Mouse (Mus musculus): Measurements from ENCODE around the gene Gpat3. TPM values are rescaled to one million over a fixed set of nuclear protein-coding genes. Genes with fewer than 3 reads are reported as not detected.

Gene Gpat3
- 4.7 TPM for polyA plus RNA-seq (2012; fragmentation: generic; extraction: Trizol)

- Histone ChIP-seq H3K79me2 (ENCODE audit: control insufficient read depth, insufficient read depth) (no peaks in the 10 kb centered on the region), H3ac (ENCODE audit: control insufficient read depth, insufficient read length) (peak within 1 kb of the TSS; percentile 94), H3K27me3 (ENCODE audit: control insufficient read depth, insufficient read depth, insufficient read length) (no peaks in the 10 kb centered on the region), H3K4me3 (peak within 1 kb of the TSS; percentile 72), H3K4me2 (ENCODE audit: low read depth) (peak within 1 kb of the TSS; percentile 94), H3K36me3 (ENCODE audit: control insufficient read depth, insufficient read depth) (no peaks in the 10 kb centered on the region)
- TF ChIP-seq REST (IDR thresholded peaks at IDR 0.05; ENCODE audit: insufficient read depth, insufficient read length) (no peak), TCF3 (IDR thresholded peaks at IDR 0.05; ENCODE audit: insufficient read length, low read depth) (no peak), POLR2A (IDR thresholded peaks at IDR 0.05; ENCODE audit: insufficient read length, low read depth) (no peak), POLR2AphosphoS2 (IDR thresholded peaks at IDR 0.05; ENCODE audit: insufficient read length, low read depth) (no peak), USF1 (IDR thresholded peaks at IDR 0.05; ENCODE audit: low read depth) (no peak), MYOD1 (IDR thresholded peaks at IDR 0.05; ENCODE audit: control insufficient read depth in 1 of 3, insufficient read length in 2 of 3, low read depth in 2 of 3) (no peak)
Observed at GRCm38 (mm10) chr5:100845485-100845847, at the start of gene Gpat3. TSS of gene Gpat3 (plus strand) at chr5:100845713.

- H3K4me2 ChIP-seq (ENCODE audit: low read depth), result peak within 1 kb of the TSS; percentile 91
- peak within 1 kb of the TSS; percentile 58 for H3K4me3 ChIP-seq
- peak within 1 kb of the TSS; percentile 41 for H3ac ChIP-seq (ENCODE audit: control insufficient read depth, insufficient read length)
- H3K27me3 ChIP-seq (ENCODE audit: control insufficient read depth, insufficient read depth, insufficient read length), result no peaks in the 10 kb centered on the region
- TF ChIP-seq MAX (IDR thresholded peaks at IDR 0.05; ENCODE audit: low read depth), result peak; percentile 27
- peak; percentile 60 for TF ChIP-seq POLR2A (IDR thresholded peaks at IDR 0.05; ENCODE audit: insufficient read length, low read depth)
- TF ChIP-seq CEBPB (IDR thresholded peaks at IDR 0.05; ENCODE audit: insufficient read depth, poor library complexity, severe bottlenecking), result no peak
- TF ChIP-seq SRF (IDR thresholded peaks at IDR 0.05; ENCODE audit: control insufficient read depth, insufficient read length, low read depth), result peak; percentile 31
- TF ChIP-seq REST (IDR thresholded peaks at IDR 0.05; ENCODE audit: insufficient read depth, insufficient read length), result no peak
- TF ChIP-seq TCF3 (IDR thresholded peaks at IDR 0.05; ENCODE audit: insufficient read length, low read depth), result no peak
- peak; percentile 50 for TF ChIP-seq POLR2AphosphoS2 (IDR thresholded peaks at IDR 0.05; ENCODE audit: insufficient read length, low read depth)
- TF ChIP-seq MYOG (IDR thresholded peaks at IDR 0.05; ENCODE audit: control insufficient read depth in 1 of 3, insufficient read depth in 1 of 3, insufficient read length in 2 of 3, low read depth in 2 of 3), result peak in 1 of 3 experiments; percentile 53
- peak; percentile 92 for TF ChIP-seq USF1 (IDR thresholded peaks at IDR 0.05; ENCODE audit: low read depth)
- TF ChIP-seq TCF12 (IDR thresholded peaks at IDR 0.05; ENCODE audit: insufficient read depth, poor library complexity, severe bottlenecking), result no peak
- peak; percentile 79 for TF ChIP-seq E2F4 (IDR thresholded peaks at IDR 0.05; ENCODE audit: insufficient read depth)
- peak in 1 of 3 experiments; percentile 37 for TF ChIP-seq MYOD1 (IDR thresholded peaks at IDR 0.05; ENCODE audit: control insufficient read depth in 1 of 3, insufficient read length in 2 of 3, low read depth in 2 of 3)
- H3K36me3 ChIP-seq (ENCODE audit: control insufficient read depth, insufficient read depth), result peaks cover 7% of the 10 kb centered on the region
- peaks cover 11% of the 10 kb centered on the region for H3K79me2 ChIP-seq (ENCODE audit: control insufficient read depth, insufficient read depth)
Observed at GRCm38 (mm10) chr5:100798165-100798860, 47.2 kb upstream of the Gpat3 start, which contains the start of the genes Helq and Mrps18c. TSS of gene Helq (minus strand) at chr5:100798598. TSS of gene Mrps18c (plus strand) at chr5:100798627.

GRCm38 (mm10) chr5:100818341-100818740 lies 27.2 kb upstream of the Gpat3 start:
- Histone ChIP-seq H3K4me3 (no peak overlapping the region), H3K36me3 (ENCODE audit: control insufficient read depth, insufficient read depth) (peaks cover 6% of the 10 kb centered on the region), H3ac (ENCODE audit: control insufficient read depth, insufficient read length) (no peak overlapping the region), H3K27me3 (ENCODE audit: control insufficient read depth, insufficient read depth, insufficient read length) (no peaks in the 10 kb centered on the region), H3K4me2 (ENCODE audit: low read depth) (peak overlapping the region; percentile 21), H3K79me2 (ENCODE audit: control insufficient read depth, insufficient read depth) (peaks cover 5% of the 10 kb centered on the region)
- TF ChIP-seq SRF (IDR thresholded peaks at IDR 0.05; ENCODE audit: control insufficient read depth, insufficient read length, low read depth) (no peak), MYOD1 (IDR thresholded peaks at IDR 0.05; ENCODE audit: control insufficient read depth in 1 of 3, insufficient read length in 2 of 3, low read depth in 2 of 3) (no peak), MYOG (IDR thresholded peaks at IDR 0.05; ENCODE audit: control insufficient read depth in 1 of 3, insufficient read depth in 1 of 3, insufficient read length in 2 of 3, low read depth in 2 of 3) (no peak), TCF3 (IDR thresholded peaks at IDR 0.05; ENCODE audit: insufficient read length, low read depth) (no peak), CEBPB (IDR thresholded peaks at IDR 0.05; ENCODE audit: insufficient read depth, poor library complexity, severe bottlenecking) (no peak), MAX (IDR thresholded peaks at IDR 0.05; ENCODE audit: low read depth) (no peak), E2F4 (IDR thresholded peaks at IDR 0.05; ENCODE audit: insufficient read depth) (no peak), USF1 (IDR thresholded peaks at IDR 0.05; ENCODE audit: low read depth) (no peak), TCF12 (IDR thresholded peaks at IDR 0.05; ENCODE audit: insufficient read depth, poor library complexity, severe bottlenecking) (no peak), POLR2A (IDR thresholded peaks at IDR 0.05; ENCODE audit: insufficient read length, low read depth) (no peak), POLR2AphosphoS2 (IDR thresholded peaks at IDR 0.05; ENCODE audit: insufficient read length, low read depth) (no peak)

DNA sequence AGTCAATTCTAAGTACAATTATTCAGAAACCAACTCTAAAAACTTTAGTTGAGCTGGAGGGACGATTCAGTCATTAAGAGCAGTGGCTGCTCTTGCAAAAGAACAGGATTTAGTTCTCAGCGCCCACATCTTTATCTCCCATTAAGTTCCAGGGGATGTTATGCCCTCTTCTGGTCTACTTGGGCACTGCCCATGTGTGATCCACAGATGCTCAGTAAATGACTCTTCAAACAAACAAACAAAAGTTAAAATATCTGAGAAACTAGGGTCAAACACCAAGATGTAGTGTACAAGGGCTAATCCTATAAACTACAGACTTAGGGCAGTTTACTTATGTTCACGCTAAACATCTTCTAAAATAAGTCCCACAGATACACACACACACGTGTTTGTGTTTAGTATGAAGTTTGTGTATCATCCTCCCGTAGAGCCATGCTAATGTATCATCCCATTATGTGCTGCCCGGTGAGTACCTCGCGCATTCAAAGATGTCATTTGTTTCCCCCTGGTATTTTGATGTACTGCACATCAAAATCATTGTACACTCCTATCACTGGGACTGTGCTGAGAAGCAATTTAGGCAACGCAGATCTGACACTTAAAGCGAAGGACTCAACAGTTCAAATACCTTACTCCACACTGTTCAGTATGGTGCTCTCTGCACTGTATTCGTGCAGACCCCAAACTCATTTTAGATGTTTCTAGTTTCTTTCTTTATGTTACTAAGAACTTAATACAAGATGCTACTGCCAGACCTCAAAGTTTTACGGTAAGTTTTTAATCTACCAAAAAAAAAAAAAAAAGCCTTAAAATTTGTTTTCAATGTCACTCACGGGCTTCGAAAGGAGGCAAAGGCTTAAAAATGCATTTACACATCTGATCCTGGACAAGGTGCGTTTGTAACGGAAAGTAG lies 25.7 kb upstream of the Gpat3 start:
- Histone ChIP-seq H3ac (ENCODE audit: control insufficient read depth, insufficient read length) (peak overlapping the region; percentile 90), H3K4me2 (ENCODE audit: low read depth) (peak overlapping the region; percentile 72), H3K36me3 (ENCODE audit: control insufficient read depth, insufficient read depth) (no peaks in the 10 kb centered on the region), H3K4me3 (peak overlapping the region; percentile 55), H3K79me2 (ENCODE audit: control insufficient read depth, insufficient read depth) (peaks cover 5% of the 10 kb centered on the region), H3K27me3 (ENCODE audit: control insufficient read depth, insufficient read depth, insufficient read length) (no peaks in the 10 kb centered on the region)
- no peak for TF ChIP-seq E2F4 (IDR thresholded peaks at IDR 0.05; ENCODE audit: insufficient read depth)
- no peak for TF ChIP-seq POLR2A (IDR thresholded peaks at IDR 0.05; ENCODE audit: insufficient read length, low read depth)
- no peak for TF ChIP-seq MAX (IDR thresholded peaks at IDR 0.05; ENCODE audit: low read depth)
- TF ChIP-seq MYOD1 (IDR thresholded peaks at IDR 0.05; ENCODE audit: control insufficient read depth in 1 of 3, insufficient read length in 2 of 3, low read depth in 2 of 3), result no peak
- TF ChIP-seq TCF3 (IDR thresholded peaks at IDR 0.05; ENCODE audit: insufficient read length, low read depth), result no peak
- TF ChIP-seq TCF12 (IDR thresholded peaks at IDR 0.05; ENCODE audit: insufficient read depth, poor library complexity, severe bottlenecking), result no peak
- TF ChIP-seq USF1 (IDR thresholded peaks at IDR 0.05; ENCODE audit: low read depth), result no peak
- TF ChIP-seq CEBPB (IDR thresholded peaks at IDR 0.05; ENCODE audit: insufficient read depth, poor library complexity, severe bottlenecking), result no peak
- no peak for TF ChIP-seq REST (IDR thresholded peaks at IDR 0.05; ENCODE audit: insufficient read depth, insufficient read length)
- no peak for TF ChIP-seq MYOG (IDR thresholded peaks at IDR 0.05; ENCODE audit: control insufficient read depth in 1 of 3, insufficient read depth in 1 of 3, insufficient read length in 2 of 3, low read depth in 2 of 3)
- no peak for TF ChIP-seq POLR2AphosphoS2 (IDR thresholded peaks at IDR 0.05; ENCODE audit: insufficient read length, low read depth)

All from myocyte (in vitro differentiated cells).